In genomic region chr4:147406735-147407462, GRCm38 (mm10) we compare ENCODE assay signal across 8 mouse cellular contexts. TPM values are rescaled to one million over a fixed set of nuclear protein-coding genes. Genes with fewer than 3 reads are reported as not detected.
DNase-seq lines count a peak whose midpoint lies in the region; ATAC-seq and TF ChIP-seq lines count a peak whose summit lies in the region.

No protein-coding gene starts in this region.

- H3K36me3 ChIP-seq in forebrain, postnatal 0 days (ENCODE audit: insufficient read depth): no peaks in the 10 kb centered on the region
- H3K36me3 ChIP-seq in limb, embryonic 13.5 days: peaks cover 9% of the 10 kb centered on the region
- peaks cover 15% of the 10 kb centered on the region for H3K36me3 ChIP-seq in neural tube, embryonic 15.5 days

- peak; percentile 95 for ATAC-seq in forebrain, postnatal 0 days
- ATAC-seq in limb, embryonic 13.5 days (ENCODE audit: low FRiP score, low read depth): peak; percentile 90
- peak; percentile 94 for ATAC-seq in neural tube, embryonic 15.5 days (ENCODE audit: low FRiP score)

- peak overlapping the region; percentile 68 for H3K9ac ChIP-seq in forebrain, postnatal 0 days
- H3K9ac ChIP-seq in limb, embryonic 13.5 days: peak overlapping the region; percentile 72
- H3K9ac ChIP-seq in neural tube, embryonic 15.5 days (replicated peaks): peak overlapping the region; percentile 59

- peak overlapping the region; percentile 49 for H3K4me3 ChIP-seq in layer of hippocampus, adult 2 months
- H3K4me3 ChIP-seq in brown adipose tissue, adult 24 weeks (ENCODE audit: insufficient read depth, low read depth, low read length): peak overlapping the region; percentile 65
- peak overlapping the region; percentile 45 for H3K4me3 ChIP-seq in forebrain, postnatal 0 days (ENCODE audit: low read depth, low read length)
- peak overlapping the region; percentile 48 for H3K4me3 ChIP-seq in limb, embryonic 13.5 days
- peak overlapping the region; percentile 52 for H3K4me3 ChIP-seq in neural tube, embryonic 15.5 days (replicated peaks)

- no peak for DNase-seq in layer of hippocampus, adult 2 months (ENCODE audit: low spot score in 2 of 2)
- DNase-seq in layer of hippocampus, adult 18-20 months (ENCODE audit: low spot score in 2 of 2): no peak
- peak; percentile 69 for DNase-seq in forebrain, postnatal 0 days
- DNase-seq in layer of hippocampus, adult 9-10 months (ENCODE audit: low spot score): no peak
- no peak for DNase-seq in natural killer cell, adult 2 months (ENCODE audit: low spot score in 2 of 2)

- peaks cover 35% of the 10 kb centered on the region for H3K9me3 ChIP-seq in forebrain, postnatal 0 days (ENCODE audit: low read length)
- H3K9me3 ChIP-seq in limb, embryonic 13.5 days: peaks cover 46% of the 10 kb centered on the region
- H3K9me3 ChIP-seq in neural tube, embryonic 15.5 days (replicated peaks): peaks cover 54% of the 10 kb centered on the region

- WGBS in forebrain, postnatal 0 days: 1% methylated on average over 38 of the region's 75 CpGs
- 2% methylated on average over 22 of the region's 75 CpGs for WGBS in limb, embryonic 13.5 days
- under 1% methylated on average over 33 of the region's 75 CpGs for WGBS in neural tube, embryonic 15.5 days

- no peak overlapping the region for H3K27ac ChIP-seq in layer of hippocampus, adult 2 months
- no peak overlapping the region for H3K27ac ChIP-seq in brown adipose tissue, adult 24 weeks (replicated peaks; ENCODE audit: low read depth, low read length)
- peak overlapping the region; percentile 51; the same call in 1 of the 2 replicates for H3K27ac ChIP-seq in forebrain, postnatal 0 days (ENCODE audit: low read depth, low read length)
- peak overlapping the region; percentile 49; the same call in 1 of the 2 replicates for H3K27ac ChIP-seq in limb, embryonic 13.5 days
- peak overlapping the region; percentile 70 for H3K27ac ChIP-seq in neural tube, embryonic 15.5 days (replicated peaks)

- TF ChIP-seq CTCF in layer of hippocampus, adult 2 months (conservative IDR thresholded peaks at IDR 0.05): 0 out of 2 replicates have a peak, but pooled peaks have one; percentile 23
- no peak for TF ChIP-seq CTCF in forebrain, postnatal 0 days (IDR thresholded peaks at IDR 0.05; ENCODE audit: low read depth)

- no peaks in the 10 kb centered on the region for H3K4me1 ChIP-seq in brown adipose tissue, adult 24 weeks (ENCODE audit: control insufficient read depth, insufficient read depth, insufficient read length, low read length)
- H3K4me1 ChIP-seq in forebrain, postnatal 0 days (ENCODE audit: insufficient read depth): no peaks in the 10 kb centered on the region
- H3K4me1 ChIP-seq in limb, embryonic 13.5 days: no peaks in the 10 kb centered on the region
- no peaks in the 10 kb centered on the region for H3K4me1 ChIP-seq in neural tube, embryonic 15.5 days

- no peaks in the 10 kb centered on the region for H3K27me3 ChIP-seq in forebrain, postnatal 0 days (ENCODE audit: insufficient read depth, low read length)
- H3K27me3 ChIP-seq in limb, embryonic 13.5 days: no peaks in the 10 kb centered on the region
- H3K27me3 ChIP-seq in neural tube, embryonic 15.5 days (replicated peaks): no peaks in the 10 kb centered on the region

- H3K4me2 ChIP-seq in forebrain, postnatal 0 days (ENCODE audit: low read depth): peak overlapping the region; percentile 65
- peak overlapping the region; percentile 65 for H3K4me2 ChIP-seq in limb, embryonic 13.5 days (replicated peaks)
- H3K4me2 ChIP-seq in neural tube, embryonic 15.5 days: peak overlapping the region; percentile 72

RNA-seq across cellular contexts. Expression of gene Zfp978, which starts 45.8 kb away (rescaled TPM):
- not detected for total RNA-seq in layer of hippocampus, adult 2 months (2021)
- not detected for total RNA-seq in layer of hippocampus, adult 18-20 months (2021)
- 1.8 TPM in 1 of 2 replicates, not detected in the other for polyA plus RNA-seq in brown adipose tissue, adult 24 weeks (2012; ENCODE audit: insufficient read depth, insufficient read length, missing spikeins)
- total RNA-seq in forebrain, postnatal 0 days (2014; rRNA removed): 0.31 TPM in 1 of 2 replicates, not detected in the other
- not detected in 2 replicates for polyA plus RNA-seq in forebrain, postnatal 0 days (2015; fragmentation: Nextera tagmentation; extraction: Ambion mirVana)
- polyA plus RNA-seq in limb, embryonic 13.5 days (2015; fragmentation: Nextera tagmentation; extraction: Ambion mirVana): 0.18 TPM in 1 of 2 replicates, not detected in the other
- polyA plus RNA-seq in neural tube, embryonic 15.5 days (2015; fragmentation: Nextera tagmentation; extraction: Ambion mirVana): not detected in 2 replicates

Comparison
In these comparisons a context has a peak if more than half of its experiments do, and no peak if none do; other contexts are left out.
1. H3K27ac ChIP-seq: peak in forebrain, postnatal 0 days (single experiment), limb, embryonic 13.5 days (single experiment) and neural tube, embryonic 15.5 days (single experiment); none in layer of hippocampus, adult 2 months (single experiment) and brown adipose tissue, adult 24 weeks (single experiment).
2. Peak in every context shown above with its lines, with median percentiles within 50 percentile points of each other: H3K4me3 ChIP-seq, ATAC-seq, H3K4me2 ChIP-seq and H3K9ac ChIP-seq.